Mouse (Mus musculus) T-helper 2 cell (primary cell): ENCODE results near the gene Cacna1e.

Experiments used
- in situ Hi-C: fragments of 300-600 bp; cut with MboI, MseI; formaldehyde crosslinking; loops from one replicate; pipeline ENCODE4 v1.15.1; 2025; ENCODE audit warnings: high pct_unique_total_duplicates

The Cacna1e gene

GRCm38 (mm10) chr1:154416384-154417155, 467.7 kb downstream of the Cacna1e start:
- in situ Hi-C loops = loop anchor here (10.0 kb wide), 1 partner anchor 1188 kb away; no protein-coding TSS in a partner anchor

GRCm38 (mm10) chr1:154415826-154416225, 468.5 kb downstream of the Cacna1e start:
- in situ Hi-C loops = loop anchor here (10.0 kb wide), 1 partner anchor 1189 kb away; no protein-coding TSS in a partner anchor

- in situ Hi-C loops = loop anchor here (10.0 kb wide), 1 partner anchor 1192 kb away; no protein-coding TSS in a partner anchor
Measured at GRCm38 (mm10) chr1:154413138-154413537, 471.2 kb downstream of the Cacna1e start.

- in situ Hi-C loops = no loop called here
Measured at GRCm38 (mm10) chr1:154409051-154409450, 475.2 kb downstream of the Cacna1e start.

- in situ Hi-C loops = no loop called here
Measured at GRCm38 (mm10) chr1:154391979-154392378, 492.3 kb downstream of the Cacna1e start.
